Mouse (Mus musculus): ENCODE data around the gene Sec22b. TPM values are rescaled to one million over a fixed set of nuclear protein-coding genes. Genes with fewer than 3 reads are reported as not detected.

Gene Sec22b
- total RNA-seq, 2 experiments from 2014 or later = 62.4 to 63.3 TPM

Other genes starting within 250 kb of the Sec22b start
- 10 to 100 TPM; 17.0 to 18.5 TPM for gene Prkab2, start 243.0 kb upstream of the Sec22b start, total RNA-seq (2021)
- gene Gm17651, start 226.5 kb upstream of the Sec22b start, total RNA-seq (2021) = not detected
- gene Pde4dip, start 12.5 kb upstream of the Sec22b start, total RNA-seq (2021) = 100 to 1,000 TPM; 632 to 678 TPM
- gene Notch2, start 112.3 kb downstream of the Sec22b start, total RNA-seq (2021) = 10 to 100 TPM; 38.5 to 40.1 TPM